Mouse (Mus musculus) MEL (cell line): ENCODE data around the gene Cyp1a2. TPM values are rescaled to one million over a fixed set of nuclear protein-coding genes. Genes with fewer than 3 reads are reported as not detected.

Source experiments
- DNase-seq: peaks from one replicate; pipeline ENCODE4 v3.0.0; 2011; ENCODE audit warnings: low read depth, low spot score
- H3K27ac ChIP-seq: 2 replicates; pipeline ENCODE4 v1.5.1; 2012; ENCODE audit warnings: low read depth, mild to moderate bottlenecking, control low read depth, low read length, moderate library complexity; ENCODE audit not compliant: control insufficient read depth
- H3K27me3 ChIP-seq, 2 experiments: fragments of 150-350 bp in 1 of 2; sonication (generic) in 1 of 2; 2 replicates each; pipeline ENCODE4 v1.6.1; 2012; ENCODE audit warnings: low read length in 2 of 2, mild to moderate bottlenecking in 2 of 2, improper control_type of control experiment in 1 of 2, moderate library complexity in 1 of 2; ENCODE audit not compliant: insufficient read depth in 2 of 2, control insufficient read depth in 1 of 2
- H3K36me3 ChIP-seq, 2 experiments: 2 replicates each; pipeline ENCODE4 v1.6.1; 2012 to 2014; ENCODE audit warnings: low read length in 2 of 2, improper control_type of control experiment in 1 of 2, inconsistent platforms in 1 of 2, mild to moderate bottlenecking in 1 of 2; ENCODE audit not compliant: insufficient read depth in 2 of 2, control insufficient read depth in 1 of 2
- H3K4me1 ChIP-seq, 2 experiments: fragments of 150-350 bp in 1 of 2; sonication (generic) in 1 of 2; 2 replicates each; pipeline ENCODE4 v1.6.1; 2012; ENCODE audit warnings: low read length in 2 of 2, improper control_type of control experiment in 1 of 2, mild to moderate bottlenecking in 1 of 2; ENCODE audit not compliant: insufficient read depth in 2 of 2, control insufficient read depth in 1 of 2
- H3K4me3 ChIP-seq, 2 experiments: fragments of 150-350 bp in 1 of 2; sonication (generic) in 1 of 2; 2 replicates each; pipeline ENCODE4 v1.5.1; 2012; ENCODE audit warnings: low read depth in 2 of 2, low read length in 2 of 2, mild to moderate bottlenecking in 2 of 2, moderate library complexity in 2 of 2, control low read depth in 1 of 2, improper control_type of control experiment in 1 of 2; ENCODE audit not compliant: control insufficient read depth in 1 of 2, insufficient read depth in 1 of 2
- H3K79me2 ChIP-seq: 2 replicates; pipeline ENCODE4 v1.6.1; 2012; ENCODE audit warnings: mild to moderate bottlenecking, low read length, moderate library complexity; ENCODE audit not compliant: control insufficient read depth, poor library complexity, insufficient read depth
- H3K9ac ChIP-seq: 2 replicates; pipeline ENCODE4 v1.6.1; 2012; ENCODE audit warnings: low read depth, mild to moderate bottlenecking, control low read depth, low read length, moderate library complexity; ENCODE audit not compliant: control insufficient read depth, poor library complexity, severe bottlenecking
- H3K9me3 ChIP-seq: fragments of 150-350 bp; sonication (generic); replicated peaks from 2 replicates; pipeline ENCODE4 v1.6.1; 2012; ENCODE audit warnings: mild to moderate bottlenecking, low read length, improper control_type of control experiment, moderate library complexity; ENCODE audit not compliant: insufficient read depth
- CHD1 ChIP-seq: IDR thresholded peaks from 2 replicates; pipeline ENCODE4 v1.6.1; 2012; ENCODE audit warnings: low read depth, mild to moderate bottlenecking, inconsistent platforms, low read length, improper control_type of control experiment
- CHD2 ChIP-seq: IDR thresholded peaks from 2 replicates; pipeline ENCODE4 v1.6.1; 2011; ENCODE audit warnings: low read length, improper control_type of control experiment
- CTCF ChIP-seq, 3 experiments: IDR thresholded peaks in 2 of 3; conservative IDR thresholded peaks in 1 of 3; 2 replicates each; pipeline ENCODE4 v1.5.1; 2011 to 2012; ENCODE audit warnings: low read length in 3 of 3, low read depth in 2 of 3, mild to moderate bottlenecking in 2 of 3, improper control_type of control experiment in 1 of 3, inconsistent platforms in 1 of 3, mixed read lengths in 1 of 3, moderate library complexity in 1 of 3; ENCODE audit not compliant: control insufficient read depth in 1 of 3, insufficient read depth in 1 of 3, poor library complexity in 1 of 3, severe bottlenecking in 1 of 3
- ELF1 ChIP-seq: IDR thresholded peaks from 2 replicates; pipeline ENCODE4 v1.6.1; 2014; ENCODE audit warnings: low read depth, mild to moderate bottlenecking, inconsistent platforms, low read length, improper control_type of control experiment, moderate library complexity
- EP300 ChIP-seq, 2 experiments: IDR thresholded peaks; 2 replicates each; pipeline ENCODE4 v1.6.1; 2011; ENCODE audit warnings: improper control_type of control experiment in 2 of 2, low read length in 2 of 2, low read depth in 1 of 2, mild to moderate bottlenecking in 1 of 2
- ETS1 ChIP-seq: IDR thresholded peaks from 2 replicates; pipeline ENCODE4 v1.6.1; 2012; ENCODE audit warnings: low read depth, mild to moderate bottlenecking, inconsistent platforms, low read length, improper control_type of control experiment, moderate library complexity
- GABPA ChIP-seq: IDR thresholded peaks from 2 replicates; pipeline ENCODE4 v1.6.1; 2012; ENCODE audit warnings: low read depth, mild to moderate bottlenecking, inconsistent platforms, low read length, improper control_type of control experiment, moderate library complexity
- GATA1 ChIP-seq: IDR thresholded peaks from 2 replicates; pipeline ENCODE4 v1.6.1; 2011; ENCODE audit warnings: low read depth, low read length, improper control_type of control experiment
- HCFC1 ChIP-seq: IDR thresholded peaks from 2 replicates; pipeline ENCODE4 v1.6.1; 2012; ENCODE audit warnings: low read depth, mild to moderate bottlenecking, inconsistent platforms, low read length, improper control_type of control experiment, moderate library complexity
- KAT2A ChIP-seq: conservative IDR thresholded peaks from 2 replicates; pipeline ENCODE4 v1.6.1; 2012; ENCODE audit warnings: low read depth, low read length, improper control_type of control experiment, inconsistent platforms
- MAX ChIP-seq: IDR thresholded peaks from 2 replicates; pipeline ENCODE4 v1.6.1; 2011; ENCODE audit warnings: low read length, improper control_type of control experiment
- MAZ ChIP-seq: IDR thresholded peaks from 2 replicates; pipeline ENCODE4 v1.6.1; 2012; ENCODE audit warnings: low read depth, mild to moderate bottlenecking, inconsistent platforms, low read length, improper control_type of control experiment
- MEF2A ChIP-seq: IDR thresholded peaks from 2 replicates; pipeline ENCODE4 v1.6.1; 2014; ENCODE audit warnings: low read depth, mild to moderate bottlenecking, inconsistent platforms, low read length, improper control_type of control experiment; ENCODE audit not compliant: poor library complexity, insufficient replicate concordance, severe bottlenecking; ENCODE audit errors: extremely low read depth
- MXI1 ChIP-seq: IDR thresholded peaks from 2 replicates; pipeline ENCODE4 v1.6.1; 2011; ENCODE audit warnings: mild to moderate bottlenecking, low read depth, low read length, improper control_type of control experiment
- MYB ChIP-seq: IDR thresholded peaks from 2 replicates; pipeline ENCODE4 v1.6.1; 2011; ENCODE audit warnings: mild to moderate bottlenecking, low read depth, low read length, improper control_type of control experiment
- MYC ChIP-seq: IDR thresholded peaks from 2 replicates; pipeline ENCODE4 v1.6.1; 2011; ENCODE audit warnings: low read depth, mild to moderate bottlenecking, low read length, improper control_type of control experiment, moderate library complexity
- NRF1 ChIP-seq: IDR thresholded peaks from 2 replicates; pipeline ENCODE4 v1.6.1; 2014; ENCODE audit warnings: low read depth, mild to moderate bottlenecking, inconsistent platforms, low read length, improper control_type of control experiment, moderate library complexity; ENCODE audit not compliant: poor library complexity, insufficient read depth, severe bottlenecking
- POLR2A ChIP-seq, 2 experiments: IDR thresholded peaks; 2 replicates each; pipeline ENCODE4 v1.6.1; 2011 to 2012; ENCODE audit warnings: low read length in 2 of 2, mild to moderate bottlenecking in 2 of 2, control low read depth in 1 of 2, improper control_type of control experiment in 1 of 2, low read depth in 1 of 2, moderate library complexity in 1 of 2; ENCODE audit not compliant: control insufficient read depth in 1 of 2, insufficient read depth in 1 of 2, poor library complexity in 1 of 2
- POLR2AphosphoS5 ChIP-seq: IDR thresholded peaks from 2 replicates; pipeline ENCODE4 v1.6.1; 2012; ENCODE audit warnings: low read depth, borderline replicate concordance, mild to moderate bottlenecking, inconsistent platforms, low read length, moderate library complexity, mixed read lengths
- RCOR1 ChIP-seq: IDR thresholded peaks from 2 replicates; pipeline ENCODE4 v1.6.1; 2012; ENCODE audit warnings: low read depth, mild to moderate bottlenecking, inconsistent platforms, low read length, improper control_type of control experiment
- SIN3A ChIP-seq: IDR thresholded peaks from 2 replicates; pipeline ENCODE4 v1.6.1; 2012; ENCODE audit warnings: low read length, improper control_type of control experiment, inconsistent platforms
- SMC3 ChIP-seq: IDR thresholded peaks from 2 replicates; pipeline ENCODE4 v1.6.1; 2011; ENCODE audit warnings: low read depth, low read length, improper control_type of control experiment
- UBTF ChIP-seq: IDR thresholded peaks from 2 replicates; pipeline ENCODE4 v1.6.1; 2012; ENCODE audit warnings: low read depth, mild to moderate bottlenecking, inconsistent platforms, low read length, improper control_type of control experiment, moderate library complexity, borderline replicate concordance; ENCODE audit not compliant: insufficient read depth
- USF1 ChIP-seq: IDR thresholded peaks from 2 replicates; pipeline ENCODE4 v1.6.1; 2014; ENCODE audit warnings: low read depth, mild to moderate bottlenecking, inconsistent platforms, low read length, improper control_type of control experiment, moderate library complexity
- USF2 ChIP-seq, 2 experiments: IDR thresholded peaks; 2 replicates each; pipeline ENCODE4 v1.6.1; 2011 to 2012; ENCODE audit warnings: improper control_type of control experiment in 2 of 2, low read length in 2 of 2, borderline replicate concordance in 1 of 2, inconsistent platforms in 1 of 2, low read depth in 1 of 2, mild to moderate bottlenecking in 1 of 2; ENCODE audit not compliant: insufficient read depth in 1 of 2
- ZKSCAN1 ChIP-seq: IDR thresholded peaks from 2 replicates; pipeline ENCODE4 v1.6.1; 2012; ENCODE audit warnings: low read depth, mild to moderate bottlenecking, inconsistent platforms, low read length, improper control_type of control experiment, moderate library complexity
- ZMIZ1 ChIP-seq: IDR thresholded peaks from 2 replicates; pipeline ENCODE4 v1.6.1; 2012; ENCODE audit warnings: low read depth, mild to moderate bottlenecking, inconsistent platforms, low read length, improper control_type of control experiment, moderate library complexity
- polyA plus RNA-seq, 2 experiments: library from polyadenylated mRNA; stranded (reverse) in 1 of 2; unstranded in 1 of 2; fragments of >175 nt in 1 of 2; fragments of >200 nt in 1 of 2; gene quantifications; 2 replicates each; pipeline versions ENCODE4 v1.2.1 to v1.2.4; 2012; ENCODE audit warnings: low replicate concordance in 2 of 2, low read depth in 1 of 2; ENCODE audit not compliant: insufficient read length in 2 of 2, insufficient read depth in 1 of 2, missing spikeins in 1 of 2
- total RNA-seq: library from RNA; depleted of rRNA; stranded (reverse); fragments of 300-350 nt; gene quantifications from 2 replicates; pipeline ENCODE4 v1.2.3, GENCODE M21; 2012

Gene Cyp1a2
- total and polyA plus RNA-seq, 3 experiments, result not detected

- peak overlapping the region in 1 of 2 experiments; percentile 15; a peak in 1 of 4 replicates for H3K4me3 ChIP-seq
- H3K27ac ChIP-seq, result peak overlapping the region; percentile 94
- TF ChIP-seq CHD1, result no peak
- H3K4me1 ChIP-seq, result peaks cover 14 to 39% of the 10 kb centered on the region in 2 experiments
- no peaks in the 10 kb centered on the region for H3K27me3 ChIP-seq
- no peaks in the 10 kb centered on the region for H3K9me3 ChIP-seq
- peaks cover 4% of the 10 kb centered on the region for H3K79me2 ChIP-seq
- peaks cover 0 to 27% of the 10 kb centered on the region in 2 experiments; a peak in 2 of 4 replicates for H3K36me3 ChIP-seq
- H3K9ac ChIP-seq, result peak overlapping the region; percentile 70
- no peak for DNase-seq
These were observed 33.2 kb downstream of the Cyp1a2 start for GRCm38 (mm10) chr9:57650130-57650785.

- H3K27ac ChIP-seq, result peak overlapping the region; percentile 99
- peak overlapping the region; percentile 12 to 33; a peak in 3 of 4 replicates for H3K4me3 ChIP-seq
- H3K79me2 ChIP-seq, result peaks cover 31% of the 10 kb centered on the region
- no peaks in the 10 kb centered on the region for H3K27me3 ChIP-seq
- peaks cover 19 to 49% of the 10 kb centered on the region in 2 experiments for H3K4me1 ChIP-seq
- peak overlapping the region; percentile 70 for H3K9ac ChIP-seq
- H3K9me3 ChIP-seq, result no peaks in the 10 kb centered on the region
- DNase-seq, result peak; percentile 81
- H3K36me3 ChIP-seq, result peaks cover 0 to 32% of the 10 kb centered on the region in 2 experiments; a peak in 2 of 4 replicates
- peak; percentile 48; the same call in 1 of the 2 replicates for TF ChIP-seq MXI1
- TF ChIP-seq HCFC1, result peak; percentile 52
- TF ChIP-seq ELF1, result peak; percentile 47
- TF ChIP-seq MYC, result peak; percentile 42; the same call in 1 of the 2 replicates
- TF ChIP-seq MEF2A, result no peak
- peak; percentile 79 for TF ChIP-seq SIN3A
- TF ChIP-seq CHD1, result no peak
- TF ChIP-seq POLR2A (IDR thresholded peaks at IDR 0.05; ENCODE audit: control insufficient read depth in 1 of 2, insufficient read depth in 1 of 2, low read depth in 1 of 2, low read length in 2 of 2, poor library complexity in 1 of 2), result no peak
- peak; percentile 26; the same call in 1 of the 2 replicates for TF ChIP-seq MAX
- TF ChIP-seq NRF1, result no peak
- no peak for TF ChIP-seq SMC3
- TF ChIP-seq CTCF (IDR thresholded peaks at IDR 0.05 in 2 of 3, conservative IDR thresholded peaks at IDR 0.05 in 1 of 3; ENCODE audit: control insufficient read depth in 1 of 3, insufficient read depth in 1 of 3, low read depth in 2 of 3, low read length in 3 of 3, poor library complexity in 1 of 3, severe bottlenecking in 1 of 3), result no peak
- peak; percentile 67 for TF ChIP-seq RCOR1
- peak; percentile 86; the same call in 1 of the 2 replicates for TF ChIP-seq ETS1
- TF ChIP-seq POLR2AphosphoS5, result no peak
- no peak for TF ChIP-seq MYB
- TF ChIP-seq MAZ, result peak; percentile 77; the same call in 1 of the 2 replicates
- no peak for TF ChIP-seq USF1
- TF ChIP-seq GABPA, result no peak
- TF ChIP-seq KAT2A, result no peak
- no peak for TF ChIP-seq UBTF
- no peak for TF ChIP-seq GATA1
- no peak for TF ChIP-seq USF2 (IDR thresholded peaks at IDR 0.05; ENCODE audit: borderline replicate concordance in 1 of 2, insufficient read depth in 1 of 2, low read depth in 1 of 2, low read length in 2 of 2)
- TF ChIP-seq ZMIZ1, result no peak
- no peak for TF ChIP-seq CHD2
- TF ChIP-seq EP300 (IDR thresholded peaks at IDR 0.05; ENCODE audit: low read depth in 1 of 2, low read length in 2 of 2), result peak; percentile 56 to 59
- TF ChIP-seq ZKSCAN1, result no peak
These were observed 36.0 kb downstream of the Cyp1a2 start for GRCm38 (mm10) chr9:57647286-57648108.
